Mouse (Mus musculus): ENCODE results near the gene Dock9. TPM values are rescaled to one million over a fixed set of nuclear protein-coding genes. Genes with fewer than 3 reads are reported as not detected.

The Dock9 gene
- polyA plus RNA-seq, 1 experiment from 2014 or later = 17.9 TPM

DNA sequence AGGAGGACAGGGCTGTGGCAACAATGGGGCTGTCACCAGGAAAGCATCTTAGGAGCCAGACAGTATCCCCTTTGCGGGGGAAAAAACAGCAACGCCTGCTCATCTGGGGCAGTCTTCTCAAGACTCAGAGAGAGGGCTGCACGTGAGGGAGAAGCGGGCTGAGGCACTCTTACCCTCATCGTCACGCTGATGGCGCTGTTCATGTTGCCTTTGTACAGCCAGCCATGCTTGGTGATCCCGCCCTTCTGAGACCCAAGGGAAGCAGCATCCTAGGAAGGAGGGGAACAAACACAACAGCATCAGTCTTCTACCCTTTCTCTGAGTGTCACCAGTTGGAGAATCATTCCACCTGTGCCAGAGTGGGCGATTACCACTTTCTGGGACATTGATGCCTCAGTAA lies 139.1 kb downstream of the Dock9 start:
- no peaks in the 10 kb centered on the region for H3K9me3 ChIP-seq (replicated peaks; ENCODE audit: control insufficient read depth, low read length, poor library complexity, severe bottlenecking)
- no peaks in the 10 kb centered on the region for H3K4me1 ChIP-seq (ENCODE audit: control insufficient read depth, insufficient read depth, low read length)
- no peak overlapping the region for H3K9ac ChIP-seq (ENCODE audit: low read depth, low read length)
- no peaks in the 10 kb centered on the region for H3K27me3 ChIP-seq (ENCODE audit: control insufficient read depth, insufficient read depth, low read depth, low read length)
- H3K27ac ChIP-seq (ENCODE audit: low read length) = no peak overlapping the region
- peaks cover 6% of the 10 kb centered on the region for H3K36me3 ChIP-seq (ENCODE audit: control insufficient read depth, insufficient read depth, low read length)
- 83% methylated on average over 9 of the region's 9 CpGs for WGBS
- no peak overlapping the region for H3K4me2 ChIP-seq (ENCODE audit: low read length)
- no peak for ATAC-seq
- no peak overlapping the region for H3K4me3 ChIP-seq (ENCODE audit: low read depth, low read length)

DNA sequence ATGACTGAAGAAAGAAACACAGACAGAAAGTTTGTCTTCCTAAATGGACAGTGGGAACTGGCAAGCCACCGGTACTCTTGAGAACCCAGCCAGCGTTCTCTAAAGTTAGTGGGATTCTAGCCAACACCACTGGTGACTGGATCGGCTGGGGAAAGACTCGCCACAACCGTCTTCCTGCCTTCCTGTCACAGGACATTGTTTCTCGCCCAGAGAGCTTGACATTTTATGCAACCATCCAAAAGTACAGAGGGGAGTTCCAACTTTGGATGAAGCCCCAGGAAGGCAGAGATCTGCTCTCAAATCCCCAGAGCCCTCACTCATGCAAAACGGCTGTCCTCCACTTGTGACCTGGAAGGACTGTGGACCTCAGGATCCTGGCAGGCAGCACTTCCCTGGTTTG lies 140.0 kb downstream of the Dock9 start:
- H3K4me1 ChIP-seq (ENCODE audit: control insufficient read depth, insufficient read depth, low read length) = no peaks in the 10 kb centered on the region
- H3K9ac ChIP-seq (ENCODE audit: low read depth, low read length) = no peak overlapping the region
- WGBS = 78% methylated on average over 7 of the region's 7 CpGs
- no peak overlapping the region for H3K4me3 ChIP-seq (ENCODE audit: low read depth, low read length)
- peaks cover 10% of the 10 kb centered on the region for H3K36me3 ChIP-seq (ENCODE audit: control insufficient read depth, insufficient read depth, low read length)
- no peak overlapping the region for H3K27ac ChIP-seq (ENCODE audit: low read length)
- H3K27me3 ChIP-seq (ENCODE audit: control insufficient read depth, insufficient read depth, low read depth, low read length) = no peaks in the 10 kb centered on the region
- no peak overlapping the region for H3K4me2 ChIP-seq (ENCODE audit: low read length)
- ATAC-seq = no peak
- H3K9me3 ChIP-seq (replicated peaks; ENCODE audit: control insufficient read depth, low read length, poor library complexity, severe bottlenecking) = no peaks in the 10 kb centered on the region

DNA sequence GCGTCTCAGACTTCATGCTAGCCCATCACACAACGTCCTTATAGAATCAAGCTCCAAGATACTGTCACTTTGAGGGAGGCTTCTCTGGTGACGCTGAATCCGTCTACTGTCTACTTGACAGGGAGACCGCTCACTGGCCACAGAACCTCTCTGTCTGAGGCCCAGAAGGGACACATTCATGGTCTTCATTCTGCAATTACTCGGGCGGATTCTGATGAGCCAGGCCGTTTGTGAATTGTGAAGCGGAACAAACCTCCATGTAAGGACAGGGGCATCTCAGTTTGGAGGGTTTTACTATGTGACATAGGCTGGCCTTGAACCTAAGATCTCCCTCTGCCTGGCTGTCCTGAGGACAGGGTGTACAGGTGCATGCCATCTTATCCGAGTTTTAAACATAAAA lies 140.7 kb downstream of the Dock9 start:
- WGBS = 89% methylated on average over 10 of the region's 10 CpGs
- Histone ChIP-seq H3K27ac (ENCODE audit: low read length) (no peak overlapping the region), H3K4me1 (ENCODE audit: control insufficient read depth, insufficient read depth, low read length) (no peaks in the 10 kb centered on the region)

DNA sequence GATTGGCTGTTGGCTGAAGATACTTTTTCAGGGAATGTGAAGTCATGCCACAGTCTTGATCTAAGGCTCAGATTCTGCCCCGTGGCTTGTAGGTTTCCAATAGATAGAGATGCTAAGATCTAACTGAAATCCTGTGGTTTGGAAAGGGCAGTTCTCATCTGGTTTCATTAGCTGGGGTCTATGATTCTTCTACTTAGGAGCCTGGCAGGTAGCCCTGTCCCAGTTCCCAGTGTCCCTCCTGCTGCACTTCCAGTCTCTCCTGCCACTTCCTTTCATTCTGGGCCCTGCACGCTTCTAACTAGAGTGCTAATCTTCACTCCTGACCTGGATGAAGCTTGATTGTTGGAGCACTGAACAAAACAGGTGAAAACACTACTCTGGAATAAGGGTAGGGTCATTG lies 142.7 kb downstream of the Dock9 start:
- Histone ChIP-seq H3K4me2 (ENCODE audit: low read length) (no peak overlapping the region), H3K4me1 (ENCODE audit: control insufficient read depth, insufficient read depth, low read length) (no peaks in the 10 kb centered on the region), H3K27me3 (ENCODE audit: control insufficient read depth, insufficient read depth, low read depth, low read length) (no peaks in the 10 kb centered on the region), H3K9ac (ENCODE audit: low read depth, low read length) (no peak overlapping the region), H3K36me3 (ENCODE audit: control insufficient read depth, insufficient read depth, low read length) (peaks cover 12% of the 10 kb centered on the region), H3K4me3 (ENCODE audit: low read depth, low read length) (no peak overlapping the region), H3K27ac (ENCODE audit: low read length) (no peak overlapping the region), H3K9me3 (replicated peaks; ENCODE audit: control insufficient read depth, low read length, poor library complexity, severe bottlenecking) (no peaks in the 10 kb centered on the region)
- ATAC-seq = no peak
- 73% methylated on average over 2 of the region's 2 CpGs for WGBS

More for the DNA sequence above, 140.7 kb downstream of the Dock9 start:
- no peak for ATAC-seq
- H3K9ac ChIP-seq (ENCODE audit: low read depth, low read length) = no peak overlapping the region
- H3K9me3 ChIP-seq (replicated peaks; ENCODE audit: control insufficient read depth, low read length, poor library complexity, severe bottlenecking) = no peaks in the 10 kb centered on the region
- no peak overlapping the region for H3K4me3 ChIP-seq (ENCODE audit: low read depth, low read length)
- peaks cover 12% of the 10 kb centered on the region for H3K36me3 ChIP-seq (ENCODE audit: control insufficient read depth, insufficient read depth, low read length)
- no peaks in the 10 kb centered on the region for H3K27me3 ChIP-seq (ENCODE audit: control insufficient read depth, insufficient read depth, low read depth, low read length)
- H3K4me2 ChIP-seq (ENCODE audit: low read length) = no peak overlapping the region

DNA sequence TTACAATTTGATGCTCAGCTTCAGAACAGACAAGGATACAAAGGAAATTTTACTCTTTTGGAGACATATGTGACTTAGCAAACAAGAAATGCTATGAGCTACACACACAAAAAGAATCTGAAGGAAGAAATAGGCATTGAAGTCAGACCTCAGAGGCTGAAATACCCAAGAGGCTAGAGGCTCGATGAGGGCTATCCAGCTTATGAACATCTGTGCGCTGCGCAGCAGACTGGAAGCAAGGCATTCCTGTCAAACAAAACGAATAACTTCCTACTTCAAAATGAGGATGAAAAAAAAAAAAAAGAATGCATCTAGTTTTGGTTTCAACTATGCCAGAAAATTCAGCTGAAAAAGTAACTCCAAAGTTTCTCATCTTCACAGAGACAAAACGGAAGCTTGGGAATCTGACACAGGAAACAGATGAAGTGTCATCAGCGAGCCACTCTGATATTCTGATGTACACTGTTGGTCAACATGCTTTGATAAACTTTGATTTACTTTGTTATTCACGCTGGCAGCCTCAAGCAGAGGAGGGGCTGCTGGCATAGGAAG lies 143.1 kb downstream of the Dock9 start:
- ATAC-seq = no peak
- Histone ChIP-seq H3K27me3 (ENCODE audit: control insufficient read depth, insufficient read depth, low read depth, low read length) (no peaks in the 10 kb centered on the region), H3K36me3 (ENCODE audit: control insufficient read depth, insufficient read depth, low read length) (peaks cover 12% of the 10 kb centered on the region), H3K4me2 (ENCODE audit: low read length) (no peak overlapping the region), H3K4me1 (ENCODE audit: control insufficient read depth, insufficient read depth, low read length) (no peaks in the 10 kb centered on the region), H3K4me3 (ENCODE audit: low read depth, low read length) (no peak overlapping the region), H3K9ac (ENCODE audit: low read depth, low read length) (no peak overlapping the region), H3K27ac (ENCODE audit: low read length) (no peak overlapping the region), H3K9me3 (replicated peaks; ENCODE audit: control insufficient read depth, low read length, poor library complexity, severe bottlenecking) (no peaks in the 10 kb centered on the region)
- WGBS = 76% methylated on average over 7 of the region's 7 CpGs

DNA sequence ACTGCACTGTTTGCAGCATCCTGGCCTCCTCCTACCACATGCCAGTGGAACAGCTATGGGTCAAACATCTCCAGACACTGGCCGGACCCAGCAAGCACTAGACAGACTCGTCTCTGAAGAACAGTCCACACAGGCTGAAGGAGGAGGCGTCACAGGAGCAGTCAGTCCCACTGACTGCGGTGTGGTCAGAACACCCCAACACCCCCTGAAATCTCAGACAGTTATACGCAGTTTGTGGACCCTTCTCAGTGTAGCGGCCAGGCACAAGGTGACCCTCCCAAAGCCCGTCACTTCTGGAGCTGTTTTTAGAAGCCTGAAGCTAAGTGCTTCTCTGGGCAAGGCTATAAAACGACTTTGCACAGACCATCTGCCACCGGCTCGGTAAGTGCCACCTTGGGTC lies 143.9 kb downstream of the Dock9 start:
- Histone ChIP-seq H3K9me3 (replicated peaks; ENCODE audit: control insufficient read depth, low read length, poor library complexity, severe bottlenecking) (no peaks in the 10 kb centered on the region), H3K4me3 (ENCODE audit: low read depth, low read length) (no peak overlapping the region), H3K4me1 (ENCODE audit: control insufficient read depth, insufficient read depth, low read length) (no peaks in the 10 kb centered on the region), H3K9ac (ENCODE audit: low read depth, low read length) (no peak overlapping the region), H3K27ac (ENCODE audit: low read length) (no peak overlapping the region), H3K27me3 (ENCODE audit: control insufficient read depth, insufficient read depth, low read depth, low read length) (no peaks in the 10 kb centered on the region), H3K36me3 (ENCODE audit: control insufficient read depth, insufficient read depth, low read length) (peaks cover 12% of the 10 kb centered on the region), H3K4me2 (ENCODE audit: low read length) (no peak overlapping the region)
- ATAC-seq = no peak
- 92% methylated on average over 10 of the region's 10 CpGs for WGBS

DNA sequence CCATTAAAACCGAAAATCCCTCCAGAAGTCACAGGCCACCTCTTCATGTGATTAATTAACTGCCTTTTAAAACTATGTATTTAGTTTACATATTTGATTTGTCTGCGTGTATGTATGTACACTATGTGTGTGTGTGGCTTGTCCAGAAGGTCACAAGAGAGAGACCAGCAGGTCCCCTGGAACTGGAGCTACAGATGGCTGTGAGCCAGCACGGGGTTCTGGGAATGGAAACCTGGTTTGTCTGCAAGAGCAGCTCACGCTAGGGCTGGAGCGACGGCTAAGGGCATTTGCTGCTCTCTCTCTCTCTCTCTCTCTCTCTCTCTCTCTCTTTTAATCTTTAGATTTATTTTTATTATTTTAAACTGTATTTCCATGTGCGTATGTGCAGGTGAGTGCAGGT lies 144.4 kb downstream of the Dock9 start:
- H3K9me3 ChIP-seq (replicated peaks; ENCODE audit: control insufficient read depth, low read length, poor library complexity, severe bottlenecking) = no peaks in the 10 kb centered on the region
- ATAC-seq = no peak
- H3K9ac ChIP-seq (ENCODE audit: low read depth, low read length) = no peak overlapping the region
- H3K36me3 ChIP-seq (ENCODE audit: control insufficient read depth, insufficient read depth, low read length) = peaks cover 12% of the 10 kb centered on the region
- WGBS = 87% methylated on average over 7 of the region's 7 CpGs
- H3K27me3 ChIP-seq (ENCODE audit: control insufficient read depth, insufficient read depth, low read depth, low read length) = no peaks in the 10 kb centered on the region
- no peak overlapping the region for H3K4me2 ChIP-seq (ENCODE audit: low read length)
- H3K4me1 ChIP-seq (ENCODE audit: control insufficient read depth, insufficient read depth, low read length) = no peaks in the 10 kb centered on the region
- no peak overlapping the region for H3K27ac ChIP-seq (ENCODE audit: low read length)
- no peak overlapping the region for H3K4me3 ChIP-seq (ENCODE audit: low read depth, low read length)

DNA sequence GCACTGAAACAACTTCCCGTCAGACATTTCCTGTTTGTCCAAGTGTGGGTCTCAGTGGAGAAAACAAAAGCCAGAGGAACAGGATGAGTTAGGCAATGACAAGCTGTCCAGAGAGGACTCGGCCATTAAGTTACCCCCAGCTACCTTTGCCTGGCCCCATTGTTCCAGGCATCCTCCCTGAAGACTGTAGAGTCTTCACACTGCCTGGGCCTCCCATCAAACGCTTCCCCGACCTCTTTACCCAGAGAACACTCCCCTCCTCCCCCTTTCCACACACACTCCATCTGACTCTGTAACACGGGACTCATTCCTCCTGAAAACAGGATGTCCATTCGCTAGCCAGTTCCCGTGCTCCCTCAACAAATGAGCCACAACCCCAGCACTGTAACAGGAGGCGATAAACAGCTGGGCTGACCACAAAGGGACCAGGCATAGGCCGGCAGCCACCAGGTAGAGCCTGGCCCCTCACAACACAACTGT lies 149.0 kb downstream of the Dock9 start:
- no peak overlapping the region for H3K9ac ChIP-seq (ENCODE audit: low read depth, low read length)
- H3K27me3 ChIP-seq (ENCODE audit: control insufficient read depth, insufficient read depth, low read depth, low read length) = no peaks in the 10 kb centered on the region
- no peak for ATAC-seq
- no peak overlapping the region for H3K4me3 ChIP-seq (ENCODE audit: low read depth, low read length)
- peaks cover 9% of the 10 kb centered on the region for H3K36me3 ChIP-seq (ENCODE audit: control insufficient read depth, insufficient read depth, low read length)
- no peak overlapping the region for H3K4me2 ChIP-seq (ENCODE audit: low read length)
- H3K9me3 ChIP-seq (replicated peaks; ENCODE audit: control insufficient read depth, low read length, poor library complexity, severe bottlenecking) = no peaks in the 10 kb centered on the region
- no peak overlapping the region for H3K27ac ChIP-seq (ENCODE audit: low read length)
- 71% methylated on average over 9 of the region's 9 CpGs for WGBS
- H3K4me1 ChIP-seq (ENCODE audit: control insufficient read depth, insufficient read depth, low read length) = no peaks in the 10 kb centered on the region

DNA sequence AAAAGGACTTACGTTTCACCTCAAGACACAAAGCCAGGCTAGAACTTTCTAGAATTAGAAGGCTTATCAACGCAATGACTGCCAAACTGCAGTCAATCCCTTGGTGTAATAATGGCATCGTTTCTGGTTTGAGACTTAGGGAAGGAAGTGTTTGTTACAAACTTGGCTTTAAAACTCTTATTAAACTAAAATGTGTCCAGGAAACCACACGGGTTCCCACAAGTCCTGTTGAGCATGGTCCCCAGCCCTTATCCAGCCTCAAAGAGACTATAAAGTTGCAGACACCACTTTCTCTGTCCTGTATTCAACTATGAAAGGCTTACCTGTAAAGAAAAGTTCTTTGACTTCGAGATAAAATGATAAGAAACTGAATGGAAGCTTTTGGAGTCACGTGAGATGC lies 149.9 kb downstream of the Dock9 start:
- H3K4me2 ChIP-seq (ENCODE audit: low read length) = no peak overlapping the region
- ATAC-seq = no peak

More for the DNA sequence above, 149.9 kb downstream of the Dock9 start:
- no peaks in the 10 kb centered on the region for H3K27me3 ChIP-seq (ENCODE audit: control insufficient read depth, insufficient read depth, low read depth, low read length)
- H3K9ac ChIP-seq (ENCODE audit: low read depth, low read length) = no peak overlapping the region
- H3K36me3 ChIP-seq (ENCODE audit: control insufficient read depth, insufficient read depth, low read length) = peaks cover 8% of the 10 kb centered on the region
- 91% methylated on average over 6 of the region's 6 CpGs for WGBS
- H3K9me3 ChIP-seq (replicated peaks; ENCODE audit: control insufficient read depth, low read length, poor library complexity, severe bottlenecking) = no peaks in the 10 kb centered on the region
- H3K27ac ChIP-seq (ENCODE audit: low read length) = no peak overlapping the region
- H3K4me3 ChIP-seq (ENCODE audit: low read depth, low read length) = no peak overlapping the region
- H3K4me1 ChIP-seq (ENCODE audit: control insufficient read depth, insufficient read depth, low read length) = no peaks in the 10 kb centered on the region
